Comparison of ENCODE assay signal across 27 mouse cellular contexts in the genomic region with DNA sequence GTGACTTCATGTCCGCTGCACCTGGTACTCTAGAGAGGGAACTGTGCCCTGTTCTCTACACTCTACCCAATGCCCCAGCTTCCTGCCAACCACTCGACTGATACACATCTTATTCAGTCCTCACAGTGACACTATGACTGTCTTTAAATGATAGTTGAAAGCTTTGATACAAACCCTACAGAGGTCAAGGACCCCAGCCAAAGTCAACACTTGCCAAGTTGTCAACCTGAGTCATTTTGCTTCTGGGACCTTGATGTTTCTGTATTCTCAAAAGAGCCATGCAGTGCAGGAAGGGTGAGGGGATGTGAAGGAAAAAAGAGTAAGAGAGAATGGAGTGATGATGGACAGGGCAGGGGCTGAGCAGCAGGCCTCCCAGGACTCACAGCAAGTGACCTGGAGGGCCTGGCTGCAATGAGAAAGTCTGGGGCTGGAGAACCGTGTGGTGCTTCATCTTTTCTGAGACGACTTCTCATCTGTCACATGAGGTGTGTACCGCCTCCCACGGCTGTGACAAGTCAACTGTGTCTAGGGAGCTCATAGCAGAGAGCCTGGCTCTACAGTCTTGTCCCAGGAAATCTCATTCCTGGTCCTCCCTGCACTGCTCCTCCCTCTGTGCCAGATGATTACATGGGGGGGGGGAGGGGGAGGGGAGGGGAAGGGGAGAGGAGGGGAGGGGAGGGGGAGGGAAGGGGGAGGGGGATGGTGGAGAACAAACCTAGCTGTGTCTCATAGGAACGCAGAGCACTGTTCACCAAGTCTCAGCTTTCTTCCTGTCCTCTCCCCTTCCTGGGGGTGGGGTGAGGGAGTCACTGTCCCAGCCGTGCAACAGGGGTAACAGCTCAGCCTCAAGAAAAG. TPM values are rescaled to one million over a fixed set of nuclear protein-coding genes. Genes with fewer than 3 reads are reported as not detected.
DNase-seq lines count a peak whose midpoint lies in the region; ATAC-seq and TF ChIP-seq lines count a peak whose summit lies in the region.
"Had no signal": no experiment of that assay in that cellular context is flagged by ENCODE, and none has a peak within 500 bp of the region (broad histone marks: within the 10 kb centered on the region; RNA-seq: fewer than 3 reads in every experiment).

No protein-coding gene starts in this region.

- H3K27me3 ChIP-seq in embryonic facial prominence, embryonic 13.5 days: no peaks in the 10 kb centered on the region
- no peaks in the 10 kb centered on the region for H3K27me3 ChIP-seq in embryonic facial prominence, embryonic 10.5 days (replicated peaks; ENCODE audit: low read depth, poor library complexity, severe bottlenecking)
- H3K27me3 ChIP-seq in kidney, postnatal 0 days (ENCODE audit: insufficient read depth, low read length): no peaks in the 10 kb centered on the region
- H3K27me3 ChIP-seq in kidney, adult 2 months (replicated peaks; ENCODE audit: control insufficient read depth, insufficient read depth, low read length): no peaks in the 10 kb centered on the region
- H3K27me3 ChIP-seq in limb, embryonic 10.5 days (ENCODE audit: low read depth, poor library complexity, severe bottlenecking): no peaks in the 10 kb centered on the region
- H3K27me3 ChIP-seq: embryonic facial prominence, embryonic 12.5 days; forebrain, embryonic 12.5 days; hindbrain, embryonic 13.5 days; midbrain, embryonic 12.5 days had no signal

- H3K27ac ChIP-seq in embryonic facial prominence, embryonic 13.5 days: 0 out of 2 replicates have a peak overlapping the region, but pooled peaks have one; percentile 22
- no peak overlapping the region for H3K27ac ChIP-seq in embryonic facial prominence, embryonic 10.5 days (replicated peaks)
- H3K27ac ChIP-seq in kidney, postnatal 0 days: no peak overlapping the region
- no peak overlapping the region for H3K27ac ChIP-seq in kidney, adult 2 months (ENCODE audit: insufficient read depth, low read depth, low read length)
- H3K27ac ChIP-seq in limb, embryonic 10.5 days: 0 out of 2 replicates have a peak overlapping the region, but pooled peaks have one; percentile 23
- H3K27ac ChIP-seq: embryonic facial prominence, embryonic 12.5 days; forebrain, embryonic 12.5 days; heart, adult 2 months; hindbrain, embryonic 13.5 days; limb, embryonic 13.5 days; liver, embryonic 12.5 days; midbrain, embryonic 12.5 days had no signal

- DNase-seq in embryonic facial prominence, embryonic 10.5 days (ENCODE audit: low spot score): no peak
- DNase-seq in kidney, postnatal 0 days (ENCODE audit: low spot score): peak; percentile 57
- no peak for DNase-seq in kidney, adult 2 months
- peak; percentile 21 for DNase-seq in adrenal gland, postnatal 10 days
- DNase-seq in limb, embryonic 10.5 days (ENCODE audit: low spot score): no peak
- DNase-seq in ovary, postnatal 10 days (ENCODE audit: low spot score): no peak
- DNase-seq: cerebellum, adult 11 months; cerebellum, adult 9-11 months; gastrocnemius, postnatal 25 days; kidney, adult 18-20 months; lung, adult 18-20 months; lung, postnatal 14 days; right cerebral cortex, postnatal 14 days; thymus, postnatal 36 days had no signal

- no peak overlapping the region for H3K4me3 ChIP-seq in embryonic facial prominence, embryonic 13.5 days
- H3K4me3 ChIP-seq in embryonic facial prominence, embryonic 10.5 days: no peak overlapping the region
- H3K4me3 ChIP-seq in kidney, postnatal 0 days (replicated peaks; ENCODE audit: low read depth, low read length): no peak overlapping the region
- H3K4me3 ChIP-seq in kidney, adult 2 months (ENCODE audit: insufficient read depth, low read depth, low read length): no peak overlapping the region
- no peak overlapping the region for H3K4me3 ChIP-seq in limb, embryonic 10.5 days
- H3K4me3 ChIP-seq: embryonic facial prominence, embryonic 12.5 days; erythroblast, embryonic 14.5 days; forebrain, embryonic 12.5 days; heart, adult 2 months; hindbrain, embryonic 13.5 days; limb, embryonic 13.5 days; liver, embryonic 12.5 days; midbrain, embryonic 12.5 days had no signal

- no peaks in the 10 kb centered on the region for H3K9me3 ChIP-seq in embryonic facial prominence, embryonic 13.5 days
- no peaks in the 10 kb centered on the region for H3K9me3 ChIP-seq in embryonic facial prominence, embryonic 10.5 days
- H3K9me3 ChIP-seq in kidney, postnatal 0 days (replicated peaks; ENCODE audit: low read length): no peaks in the 10 kb centered on the region
- H3K9me3 ChIP-seq in limb, embryonic 10.5 days (replicated peaks): no peaks in the 10 kb centered on the region
- H3K9me3 ChIP-seq: embryonic facial prominence, embryonic 12.5 days; forebrain, embryonic 12.5 days; hindbrain, embryonic 13.5 days; limb, embryonic 13.5 days; liver, embryonic 12.5 days; midbrain, embryonic 12.5 days had no signal

- no peak for TF ChIP-seq CTCF in kidney, postnatal 0 days (IDR thresholded peaks at IDR 0.05; ENCODE audit: low read depth)
- TF ChIP-seq CTCF in kidney, adult 2 months (conservative IDR thresholded peaks at IDR 0.05; ENCODE audit: insufficient read depth, insufficient read length, low read depth, low read length): no peak

- ATAC-seq in embryonic facial prominence, embryonic 13.5 days (ENCODE audit: insufficient number of reproducible peaks, insufficient read depth, low FRiP score, low TSS enrichment, low read depth): no peak
- peak; percentile 69 for ATAC-seq in kidney, postnatal 0 days (replicated peaks; ENCODE audit: low FRiP score, low read depth)
- ATAC-seq: CD4-positive, CD25-positive, alpha-beta regulatory T cell, adult 4 months; inflammation-experienced regulatory T-cells, adult 6 months; liver, embryonic 12.5 days had no signal

- no peaks in the 10 kb centered on the region for H3K36me3 ChIP-seq in embryonic facial prominence, embryonic 13.5 days
- no peaks in the 10 kb centered on the region for H3K36me3 ChIP-seq in embryonic facial prominence, embryonic 10.5 days (replicated peaks)
- H3K36me3 ChIP-seq in kidney, postnatal 0 days (ENCODE audit: insufficient read depth, low read length): no peaks in the 10 kb centered on the region
- no peaks in the 10 kb centered on the region for H3K36me3 ChIP-seq in kidney, adult 2 months (ENCODE audit: control insufficient read depth, insufficient read depth, low read length)
- no peaks in the 10 kb centered on the region for H3K36me3 ChIP-seq in limb, embryonic 10.5 days
- H3K36me3 ChIP-seq: embryonic facial prominence, embryonic 12.5 days; forebrain, embryonic 12.5 days; hindbrain, embryonic 13.5 days; limb, embryonic 13.5 days; liver, embryonic 12.5 days; midbrain, embryonic 12.5 days had no signal

- H3K4me1 ChIP-seq in embryonic facial prominence, embryonic 13.5 days: peaks cover 24% of the 10 kb centered on the region
- peaks cover 18% of the 10 kb centered on the region for H3K4me1 ChIP-seq in embryonic facial prominence, embryonic 10.5 days
- no peaks in the 10 kb centered on the region for H3K4me1 ChIP-seq in kidney, postnatal 0 days (replicated peaks; ENCODE audit: insufficient read depth, low read length)
- H3K4me1 ChIP-seq in kidney, adult 2 months (ENCODE audit: control insufficient read depth, insufficient read depth, low read length): no peaks in the 10 kb centered on the region
- peaks cover 35% of the 10 kb centered on the region for H3K4me1 ChIP-seq in limb, embryonic 10.5 days
- H3K4me1 ChIP-seq: forebrain, embryonic 12.5 days; midbrain, embryonic 12.5 days had no signal

- WGBS in embryonic facial prominence, embryonic 13.5 days: 57% methylated on average over 8 of the region's 8 CpGs
- 59% methylated on average over 8 of the region's 8 CpGs for WGBS in embryonic facial prominence, embryonic 10.5 days
- 34% methylated on average over 8 of the region's 8 CpGs for WGBS in kidney, postnatal 0 days
- 43% methylated on average over 8 of the region's 8 CpGs for WGBS in kidney, adult 2 months
- WGBS in limb, embryonic 10.5 days: 56% methylated on average over 8 of the region's 8 CpGs

- no peak for TF ChIP-seq POLR2A in kidney, adult 2 months (IDR thresholded peaks at IDR 0.05; ENCODE audit: low read depth, low read length)

- no peak overlapping the region for H3K9ac ChIP-seq in embryonic facial prominence, embryonic 13.5 days
- no peak overlapping the region for H3K9ac ChIP-seq in kidney, postnatal 0 days (ENCODE audit: low read depth, low read length)
- H3K9ac ChIP-seq: embryonic facial prominence, embryonic 12.5 days; forebrain, embryonic 12.5 days; hindbrain, embryonic 13.5 days; limb, embryonic 13.5 days; liver, embryonic 12.5 days; midbrain, embryonic 12.5 days had no signal

- no peak overlapping the region for H3K4me2 ChIP-seq in embryonic facial prominence, embryonic 13.5 days
- no peak overlapping the region for H3K4me2 ChIP-seq in kidney, postnatal 0 days (ENCODE audit: low read length)
- H3K4me2 ChIP-seq: embryonic facial prominence, embryonic 12.5 days; forebrain, embryonic 12.5 days; hindbrain, embryonic 13.5 days; limb, embryonic 13.5 days; liver, embryonic 12.5 days; midbrain, embryonic 12.5 days had no signal

RNA-seq across cellular contexts. Expression of gene Ccdc121, which starts 49.0 kb away (rescaled TPM):
- not detected in 2 replicates for polyA plus RNA-seq in embryonic facial prominence, embryonic 13.5 days (2015; fragmentation: Nextera tagmentation; extraction: Ambion mirVana)
- 0.08 and 0.16 TPM in 2 replicates for polyA plus RNA-seq in embryonic facial prominence, embryonic 10.5 days (2016; fragmentation: Nextera tagmentation; extraction: Ambion mirVana)
- 0.14 and 0.17 TPM in 2 replicates for polyA plus RNA-seq in kidney, postnatal 0 days (2015; fragmentation: Nextera tagmentation; extraction: Ambion mirVana)
- polyA plus RNA-seq in kidney, adult 2 months (2012; rRNA removed): not detected in 2 replicates
- not detected for total RNA-seq in adrenal gland, postnatal 10 days (2021)
- polyA plus RNA-seq in limb, embryonic 10.5 days (2016; fragmentation: Nextera tagmentation; extraction: Ambion mirVana): not detected in 2 replicates
- total RNA-seq: gastrocnemius, postnatal 25 days; heart, adult 2 months; heart, postnatal 25 days; megakaryocyte progenitor cell, adult 5-6 weeks had no signal
- polyA plus RNA-seq: CD4-positive, CD25-positive, alpha-beta regulatory T cell, adult 4 months; erythroblast, embryonic 14.5 days; forebrain, embryonic 12.5 days; hindbrain, embryonic 13.5 days; inflammation-experienced regulatory T-cells, adult 6 months; liver, embryonic 12.5 days had no signal

Comparison
In these comparisons a context has a peak if more than half of its experiments do, and no peak if none do; other contexts are left out.
1. H3K27ac ChIP-seq: peak in embryonic facial prominence, embryonic 13.5 days (single experiment) and limb, embryonic 10.5 days (single experiment); none in embryonic facial prominence, embryonic 10.5 days (single experiment), kidney, postnatal 0 days (single experiment) and kidney, adult 2 months (single experiment).
2. DNase-seq: peak in kidney, postnatal 0 days (single experiment) and adrenal gland, postnatal 10 days (single experiment); none in embryonic facial prominence, embryonic 10.5 days (single experiment), kidney, adult 2 months (single experiment), limb, embryonic 10.5 days (single experiment) and ovary, postnatal 10 days (single experiment).